Mouse (Mus musculus) CD4-positive, CD25-positive, alpha-beta regulatory T cell, adult 2 months (primary cell): ENCODE measurements at regions not wholly inside any gene's neighbourhood (a gene's known extent, or its start where the extent isn't known, plus 50 kb on each side); places are given as distances from the start of the nearest gene placed in this dataset.
"Not testable (repeated sequence)": the region's sequence is repeated elsewhere in the genome, so short reads cannot be mapped to it uniquely, and the experiment has no call there.

Experiments
- DNase-seq: peaks from one replicate; pipeline ENCODE4 v3.0.0-alpha.2; 2012; ENCODE audit warnings: low read depth, low spot score

DNA sequence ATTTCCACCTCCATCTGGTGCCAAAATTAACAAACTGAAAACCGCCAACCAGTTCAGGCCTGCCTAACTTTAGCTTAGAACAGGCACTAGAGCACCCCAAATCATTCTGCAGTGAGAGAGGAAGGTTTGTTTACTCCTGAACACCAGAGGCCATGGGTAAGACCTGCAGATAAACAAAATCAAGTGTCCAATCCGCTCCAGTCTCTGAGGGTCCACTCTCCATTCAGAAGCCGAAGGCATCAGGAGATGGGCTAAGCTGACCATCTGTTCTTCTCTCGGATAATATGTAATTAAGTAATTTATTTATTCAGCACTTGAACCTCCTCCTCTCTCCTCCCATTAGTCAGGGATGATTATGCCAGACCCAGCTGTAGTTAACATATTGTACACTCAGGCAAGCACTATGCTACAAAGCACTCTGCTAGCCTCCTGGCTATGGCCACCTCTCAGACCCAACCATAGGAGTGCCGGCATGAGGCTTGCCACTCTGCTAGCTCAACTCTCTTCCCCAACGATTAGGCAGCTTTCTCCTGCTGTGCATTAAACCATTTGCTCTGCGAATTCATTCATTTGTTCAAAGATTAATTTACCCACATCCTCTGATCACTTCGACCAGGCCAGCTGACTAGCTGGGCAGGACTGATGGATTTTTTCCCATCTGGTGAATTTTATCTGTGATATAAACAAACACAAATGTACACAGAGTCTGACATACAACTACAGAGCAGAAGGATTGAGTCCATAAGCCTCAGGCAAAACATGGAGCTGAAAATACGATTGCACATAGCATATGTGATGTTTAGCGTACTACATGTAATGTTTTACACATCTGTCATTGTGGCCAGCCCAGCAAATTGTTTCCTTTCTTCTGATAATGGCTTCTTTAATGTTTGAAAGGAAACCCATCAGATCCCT lies 184.4 kb downstream of the Mat2b start:
- DNase-seq, result no peak

DNA sequence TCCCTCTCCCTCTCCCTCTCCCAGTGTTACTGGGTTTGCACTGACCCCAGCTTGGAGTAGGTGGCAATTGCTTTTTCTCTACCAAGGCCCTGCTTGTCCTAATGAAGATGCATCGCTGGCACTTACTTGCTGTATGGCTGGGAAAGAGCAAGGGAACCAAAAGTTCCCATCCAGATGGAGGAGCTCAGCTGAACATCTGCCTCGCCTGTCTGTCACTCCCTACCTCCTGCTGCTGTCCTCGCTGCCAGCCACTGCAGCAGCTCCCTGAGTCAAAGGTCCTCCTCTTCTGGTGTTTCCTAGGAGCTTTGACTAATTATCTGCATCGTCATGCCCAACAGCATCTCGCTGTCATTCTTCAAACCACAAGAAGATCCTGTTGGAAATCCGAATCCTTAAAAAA lies 203.4 kb downstream of the Mat2b start:
- DNase-seq, result no peak

DNA sequence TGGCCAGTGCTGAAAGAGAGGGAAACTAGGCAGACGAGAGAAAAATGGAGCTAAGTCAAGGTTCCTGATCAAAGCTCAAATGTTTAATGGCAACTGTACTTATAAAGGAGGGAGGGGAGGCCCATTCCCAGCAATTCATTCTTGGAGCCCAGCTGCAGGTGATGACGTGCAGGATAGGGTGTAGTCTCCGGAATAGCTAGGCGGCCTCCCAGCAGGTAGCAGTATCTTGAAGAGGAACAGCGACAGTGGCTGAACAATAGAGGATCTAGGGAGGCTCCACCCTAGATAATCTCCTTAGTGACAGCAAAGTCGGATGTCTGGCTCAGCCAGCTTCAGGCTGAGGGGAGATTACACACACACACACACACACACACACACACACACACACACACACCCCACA lies 216.8 kb downstream of the Mat2b start:
- not testable (repeated sequence) for DNase-seq

DNA sequence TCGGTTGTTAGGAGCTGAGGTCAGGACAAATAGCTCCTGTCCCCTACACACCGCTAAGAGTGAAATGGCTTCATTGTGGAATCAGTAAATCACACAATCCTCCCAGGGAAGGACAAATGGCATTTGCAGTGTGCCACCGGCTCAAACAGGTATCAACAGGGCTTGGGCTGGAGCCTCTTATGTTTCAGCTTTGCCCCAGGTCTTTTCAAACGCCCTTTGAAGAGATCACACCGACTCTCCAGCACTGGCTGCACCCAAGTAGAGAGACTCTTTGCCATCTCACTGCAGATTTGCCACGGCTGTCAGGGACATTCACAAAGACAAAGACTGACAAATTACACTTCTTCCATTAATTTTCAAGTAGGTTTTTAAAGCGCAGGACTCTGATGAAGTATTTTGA lies 217.7 kb downstream of the Mat2b start:
- DNase-seq, result no peak

DNA sequence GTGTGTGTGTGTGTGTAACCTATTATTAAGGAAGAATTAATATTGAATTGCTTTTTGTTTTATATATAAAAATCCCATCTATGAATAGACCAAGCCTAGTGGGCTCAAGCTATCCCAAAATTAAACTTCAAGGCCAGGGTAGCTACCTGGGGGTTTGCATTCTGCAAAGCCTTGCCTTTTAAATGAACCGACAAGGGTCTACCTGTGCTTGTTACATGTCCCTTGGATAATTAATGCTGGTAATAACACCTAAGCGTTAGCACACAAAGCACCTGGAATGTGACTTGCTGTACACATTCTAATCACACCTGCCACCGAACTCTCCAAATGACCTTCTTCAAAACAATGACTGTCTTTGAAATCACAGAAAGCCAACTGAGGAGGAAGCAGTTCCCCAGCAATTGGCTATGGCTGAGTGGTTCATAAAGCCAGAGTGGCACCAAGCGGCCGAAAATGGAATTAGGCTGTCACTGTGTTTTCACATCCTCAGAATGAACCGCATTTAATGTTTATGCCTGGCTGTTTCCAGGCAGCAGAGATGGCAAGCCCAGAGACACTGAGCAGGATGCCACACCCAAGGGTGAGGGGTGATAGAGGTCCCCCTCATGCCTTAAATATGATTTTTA lies 225.8 kb downstream of the Mat2b start:
- DNase-seq, result no peak

DNA sequence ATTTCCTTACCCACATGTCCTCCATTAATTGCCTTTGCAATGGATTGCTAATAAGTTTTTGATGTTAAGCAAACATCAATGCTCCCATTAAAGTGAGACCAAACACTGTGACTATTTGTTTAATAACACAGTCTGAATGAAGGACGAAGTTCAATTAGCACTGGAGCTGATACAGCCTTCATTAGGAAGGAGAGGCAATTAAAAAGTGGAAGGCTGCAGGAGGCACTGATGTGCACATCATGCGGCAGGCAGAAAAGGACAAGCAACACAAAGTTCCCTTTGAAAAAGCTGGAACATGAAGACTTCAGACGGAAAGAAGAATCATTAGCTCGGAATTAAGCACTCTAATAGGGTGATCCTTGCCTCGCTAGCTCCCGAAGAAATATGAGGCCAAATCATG lies 238.4 kb downstream of the Mat2b start:
- DNase-seq, result no peak

DNA sequence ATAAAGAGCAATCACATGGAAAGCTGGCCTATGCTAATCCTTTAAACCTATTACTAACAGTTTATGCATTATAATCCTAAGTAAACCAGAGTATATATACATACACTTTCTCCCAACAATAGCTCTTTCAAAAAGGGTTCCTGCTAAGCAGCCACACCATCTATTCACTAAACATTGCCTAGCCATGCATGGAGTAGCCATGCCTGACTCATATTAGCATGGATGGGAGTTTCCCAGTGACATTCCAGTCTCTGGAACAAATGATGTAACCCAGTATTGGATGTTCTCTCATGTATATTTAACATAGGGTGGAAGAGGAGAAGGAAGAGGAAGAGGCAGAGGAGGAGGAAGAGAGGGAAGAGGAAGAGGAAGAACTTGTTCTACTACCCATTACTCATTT lies 240.0 kb downstream of the Mat2b start:
- not testable (repeated sequence) for DNase-seq

DNA sequence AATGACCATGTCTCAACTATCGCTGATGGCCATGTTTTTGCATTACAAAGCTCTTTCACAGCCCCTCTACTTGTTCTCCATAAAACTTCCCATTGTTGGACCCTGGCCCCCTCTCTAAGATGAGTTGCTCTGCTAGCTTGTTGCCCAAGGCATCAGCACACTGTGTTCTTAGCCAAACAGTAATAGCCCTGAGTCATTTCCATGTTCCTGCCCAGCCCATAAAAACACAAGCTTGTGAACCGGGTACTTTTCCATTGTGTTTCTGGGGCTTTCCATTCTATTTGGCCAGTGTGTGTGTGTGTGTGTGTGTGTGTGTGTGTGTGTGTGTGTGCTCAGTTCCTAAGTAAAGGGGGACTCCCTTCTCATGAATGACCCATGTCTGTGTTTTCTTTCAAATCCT lies 248.2 kb downstream of the Mat2b start:
- DNase-seq, result no peak

DNA sequence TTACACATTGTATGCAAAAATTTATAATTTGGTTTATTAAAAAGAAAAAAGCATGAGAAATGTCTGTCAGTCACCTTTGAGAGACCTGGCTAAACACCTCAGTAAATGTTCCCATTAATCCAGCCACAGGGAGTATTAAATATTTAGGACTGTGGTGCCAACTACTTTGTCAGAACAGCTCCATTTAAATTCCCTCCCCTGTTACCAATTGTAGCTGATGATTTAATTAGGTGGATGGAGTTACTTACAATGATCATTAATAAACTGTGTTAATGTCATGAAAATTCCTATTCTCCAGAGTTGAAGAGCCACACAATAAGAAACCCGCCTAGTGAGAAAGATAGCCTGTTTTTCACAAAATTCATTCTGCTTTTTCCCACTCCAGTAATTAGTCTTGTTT lies 261.0 kb downstream of the Mat2b start:
- no peak for DNase-seq

DNA sequence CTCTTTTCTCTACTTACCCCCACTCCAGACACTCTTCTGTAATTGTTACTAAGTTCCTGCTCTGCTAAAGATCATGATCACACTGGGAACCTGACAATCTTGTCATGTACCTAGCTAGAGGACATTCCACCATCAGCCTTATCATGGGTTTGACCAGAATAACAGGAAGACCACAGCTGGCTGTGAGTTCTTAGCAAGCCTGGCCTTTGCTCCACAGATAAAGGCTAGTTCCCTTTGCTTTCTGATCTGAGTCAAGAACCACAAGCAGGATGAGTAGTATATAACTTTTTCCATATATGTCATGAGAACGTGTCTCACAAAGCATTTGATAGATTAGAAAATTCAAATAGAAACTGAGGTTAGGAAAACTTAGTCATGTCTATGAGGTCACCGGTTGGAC lies 266.1 kb downstream of the Mat2b start:
- no peak for DNase-seq

DNA sequence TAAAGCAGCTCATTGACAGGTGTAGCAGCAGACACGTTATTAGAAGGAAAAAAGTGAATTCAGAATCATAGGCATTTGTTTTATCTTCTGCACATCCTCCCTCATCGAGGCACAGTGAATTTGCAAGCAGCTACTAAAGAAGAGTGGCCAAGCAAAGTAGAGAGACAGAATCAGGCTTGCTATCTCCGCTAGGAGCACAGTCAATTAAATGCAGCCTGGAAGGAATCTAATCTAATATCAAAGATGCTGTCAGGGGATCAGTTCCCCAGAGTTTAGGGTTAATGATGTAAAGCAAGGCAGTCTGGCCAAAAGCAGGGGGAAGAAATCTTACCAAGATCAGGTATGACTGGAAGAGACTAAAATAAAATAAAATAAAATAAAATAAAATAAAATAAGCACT lies 270.7 kb downstream of the Mat2b start:
- DNase-seq, result no peak

DNA sequence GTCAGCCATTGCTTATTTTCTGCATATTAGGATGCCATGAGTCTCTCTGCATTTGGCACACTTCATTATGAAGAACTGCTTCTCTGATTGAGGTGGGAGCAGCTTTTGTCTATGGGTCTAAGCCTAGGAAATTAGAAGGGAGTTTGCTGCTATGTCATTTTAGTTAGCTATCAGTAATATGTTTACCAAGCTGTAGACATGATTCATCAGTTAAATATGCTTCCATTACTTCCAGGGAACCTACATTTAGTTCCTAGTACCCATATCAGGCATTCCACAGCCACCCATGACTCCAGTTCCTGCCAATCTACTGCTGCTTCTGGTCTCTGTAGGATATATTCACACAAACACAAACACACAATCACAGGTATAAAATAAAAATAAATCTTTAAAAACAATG lies 287.4 kb downstream of the Mat2b start:
- DNase-seq, result no peak

DNA sequence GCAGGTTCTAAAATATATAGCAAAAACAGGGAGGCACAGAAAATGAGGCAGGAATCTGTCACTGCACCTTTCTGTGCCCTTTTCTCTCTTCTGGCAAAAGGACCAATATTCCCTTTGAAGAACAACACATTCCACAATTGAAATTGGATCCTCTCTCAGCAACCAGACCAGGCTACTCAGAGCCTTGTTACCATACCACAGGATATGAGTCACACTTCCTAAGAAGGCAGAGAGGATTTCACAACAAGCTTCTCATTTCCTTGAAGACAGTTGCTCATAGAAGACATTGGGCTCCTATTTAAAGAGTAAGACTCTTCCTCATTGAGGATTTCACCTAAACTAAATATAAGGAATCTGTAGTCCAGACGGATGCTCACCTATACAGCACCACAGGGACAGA lies 292.8 kb downstream of the Mat2b start:
- DNase-seq, result no peak

DNA sequence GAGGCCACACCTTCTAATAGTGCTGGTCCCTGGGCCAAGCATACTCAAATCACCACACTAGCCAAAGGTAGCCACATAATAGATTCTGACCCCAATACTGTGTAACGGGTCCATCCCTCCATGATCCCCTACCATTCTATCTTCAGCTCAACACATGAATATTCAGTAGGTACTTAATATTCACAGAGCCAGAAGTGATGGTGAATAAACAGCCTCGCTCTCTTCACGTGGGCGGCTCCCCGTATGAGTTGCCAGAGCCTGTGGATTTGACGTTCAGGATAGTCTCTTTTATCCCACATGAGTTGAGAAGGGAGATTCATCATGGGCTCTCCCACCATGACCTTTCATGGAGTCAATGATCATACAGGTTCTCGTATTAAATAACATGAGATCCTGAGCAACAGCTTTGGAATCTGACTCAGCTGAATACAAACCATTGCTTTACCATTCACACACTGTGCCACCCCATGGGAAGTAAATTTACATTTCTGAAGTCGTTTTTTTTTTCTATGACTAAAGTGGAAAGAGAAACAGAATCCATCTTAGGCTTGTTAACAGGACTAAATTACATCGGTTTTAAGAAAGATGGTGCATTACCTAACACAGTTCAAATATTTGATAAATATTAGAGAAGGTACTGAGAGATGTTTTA lies 297.4 kb downstream of the Mat2b start:
- no peak for DNase-seq

DNA sequence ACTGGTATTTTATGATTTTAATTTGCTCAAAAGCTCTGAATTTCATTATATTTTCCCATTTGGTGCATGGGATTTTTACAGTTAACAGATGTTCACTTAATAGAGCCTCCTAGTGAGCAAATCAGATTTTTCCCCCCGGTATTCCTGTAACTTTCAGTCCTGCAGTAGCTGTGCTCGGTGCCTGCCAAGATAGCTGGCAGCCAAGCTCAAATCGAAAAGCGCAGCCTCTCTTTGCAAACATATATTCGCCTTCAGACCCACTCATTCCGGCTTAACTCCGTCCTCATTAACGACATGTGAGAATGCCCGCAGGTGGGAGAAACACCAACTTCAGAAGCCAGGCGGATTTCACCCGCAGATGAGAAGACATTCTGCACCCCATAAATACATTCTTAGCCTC lies 299.7 kb downstream of the Mat2b start:
- no peak for DNase-seq

DNA sequence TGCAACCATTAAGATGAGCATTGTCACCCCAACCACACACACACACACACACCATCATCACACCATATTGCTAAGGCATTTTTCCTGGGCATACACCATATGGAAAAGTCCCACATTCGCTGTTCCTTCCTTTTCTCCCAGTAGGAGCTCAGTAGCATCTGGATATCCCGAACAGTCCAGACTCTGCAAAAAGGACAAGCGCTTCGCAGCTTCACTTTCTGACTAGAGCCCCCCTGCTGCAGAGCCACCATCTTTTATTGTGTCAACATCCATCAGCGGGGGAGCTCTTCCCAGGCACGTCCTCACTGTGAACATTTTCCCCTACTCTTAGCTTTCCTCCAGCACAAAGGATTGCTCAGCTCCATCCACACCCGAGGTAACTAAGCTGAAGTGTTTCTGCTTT lies 300.1 kb downstream of the Mat2b start:
- DNase-seq, result no peak

DNA sequence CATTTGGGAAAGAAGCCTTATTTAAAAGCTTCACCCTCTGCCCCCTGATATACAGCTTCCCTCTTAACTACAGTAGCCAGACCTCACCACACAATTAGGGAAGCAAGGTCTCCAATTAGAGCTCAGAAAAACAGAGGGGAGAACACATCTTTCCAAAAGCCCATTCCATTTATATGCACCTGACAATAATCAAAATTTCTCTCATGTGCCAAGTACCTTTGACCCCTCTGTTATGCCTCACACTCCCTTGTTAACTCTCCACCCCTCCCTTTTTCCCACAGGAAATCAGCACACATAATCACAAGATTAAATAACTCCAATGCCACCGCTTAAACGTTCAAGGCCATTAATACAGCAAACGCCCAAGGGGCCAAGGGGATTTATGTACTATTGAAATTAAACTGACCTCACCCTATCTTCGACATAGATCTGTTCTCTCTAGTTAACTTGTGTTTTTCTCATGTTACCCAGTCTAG lies 300.7 kb downstream of the Mat2b start:
- no peak for DNase-seq

DNA sequence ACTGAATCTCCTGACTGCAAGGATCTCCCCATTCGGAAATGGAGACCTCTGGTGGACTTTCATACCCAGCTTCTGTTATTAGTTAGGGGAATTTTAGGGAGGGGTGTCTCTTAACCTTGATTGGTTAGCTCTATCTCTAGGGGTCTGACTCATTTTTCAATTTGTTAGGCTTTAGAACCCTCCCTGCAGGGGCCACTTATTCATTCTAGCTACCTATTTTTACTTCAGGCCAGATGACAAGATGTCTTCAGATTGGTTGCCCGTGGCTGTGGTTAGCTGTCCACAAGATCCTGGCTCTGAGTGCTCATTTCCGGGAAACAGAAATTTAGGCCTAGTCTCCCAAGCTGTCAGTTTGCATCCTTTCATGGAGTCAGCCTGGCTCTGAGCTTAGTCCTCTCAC lies 314.3 kb downstream of the Mat2b start:
- DNase-seq, result no peak

DNA sequence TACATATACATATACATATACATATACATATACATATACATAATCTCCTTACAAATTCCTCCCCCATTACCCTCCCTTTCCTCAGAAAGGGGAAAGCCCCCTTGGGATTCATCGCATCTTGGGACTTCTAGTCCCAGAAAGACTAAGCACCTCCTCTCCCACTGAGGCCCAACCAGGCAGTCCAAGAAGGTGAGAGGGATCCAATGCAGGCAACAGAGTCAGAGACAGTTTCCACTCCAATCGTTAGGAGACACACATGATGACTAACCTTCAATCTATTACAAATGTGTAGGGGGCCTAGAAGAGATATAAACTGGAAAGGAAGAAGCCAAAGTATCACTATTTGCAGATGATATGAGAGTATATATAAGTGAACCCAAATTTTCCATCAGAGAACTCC lies 323.3 kb downstream of the Mat2b start:
- DNase-seq, result no peak

DNA sequence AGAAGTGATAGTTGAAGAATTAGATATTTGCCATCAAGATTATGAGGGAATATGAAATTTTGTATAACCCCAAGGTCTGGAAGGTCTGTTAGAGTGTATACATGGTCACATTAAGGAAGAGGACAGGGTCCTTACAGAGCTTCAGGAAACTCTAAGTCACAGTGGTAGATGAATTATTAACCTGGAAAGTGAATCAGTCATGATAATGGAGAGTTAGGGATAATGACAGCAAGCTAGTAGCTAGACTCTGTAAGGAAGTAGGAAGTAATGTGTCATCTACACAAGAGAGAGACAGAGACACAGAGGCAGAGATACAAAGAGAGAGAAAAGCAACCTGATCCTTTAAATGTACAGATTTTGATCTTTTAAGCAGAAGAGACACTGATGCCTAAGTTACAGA lies 328.4 kb downstream of the Mat2b start:
- DNase-seq, result no peak

DNA sequence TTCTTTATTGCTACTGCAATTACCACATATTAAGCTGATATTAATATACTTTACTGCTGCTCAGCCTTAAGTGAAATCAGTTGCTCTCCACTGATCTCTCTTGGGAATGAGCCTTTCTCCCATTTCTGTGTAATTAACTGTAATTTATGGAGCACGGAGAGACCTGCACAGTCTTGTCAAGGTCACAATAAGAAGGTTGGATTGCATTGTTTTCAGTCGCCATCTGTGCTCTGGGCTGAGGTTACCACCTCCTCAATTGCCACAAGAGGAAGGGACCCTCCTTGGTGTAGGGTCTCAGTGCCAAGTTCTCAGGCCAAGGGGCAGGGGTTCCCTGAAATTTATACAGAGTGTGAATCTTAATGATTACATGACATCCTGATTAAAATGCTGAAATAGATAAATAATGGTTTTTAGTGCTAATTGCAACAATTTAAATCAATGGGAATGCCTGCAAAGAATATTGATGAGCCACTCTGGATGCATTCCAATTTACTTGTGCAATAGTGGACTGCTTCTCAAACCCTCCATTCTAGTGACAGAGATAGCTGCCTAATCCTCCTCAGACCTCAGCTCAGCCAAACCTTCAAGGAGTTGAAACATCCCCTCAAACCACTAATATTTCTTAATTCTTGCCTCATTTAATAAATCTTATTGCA lies 332.3 kb downstream of the Mat2b start:
- no peak for DNase-seq
